Mouse (Mus musculus) midbrain, embryonic 14.5 days (tissue): ENCODE results near the gene Grin2b. TPM values are rescaled to one million over a fixed set of nuclear protein-coding genes. Genes with fewer than 3 reads are reported as not detected.

Experiments
- ATAC-seq: fragments of 200-750 bp; cut with Nextera tagmentation; 2 replicates; pipeline ENCODE4 v1.8.0; 2017; ENCODE audit warnings: moderate number of reproducible peaks, moderate library complexity; ENCODE audit not compliant: low FRiP score, low TSS enrichment
- DNase-seq: peaks from one replicate; pipeline ENCODE4 v3.0.0-alpha.2; 2015
- H3K27ac ChIP-seq: fragments of 300-500 bp; sonication (generic); replicated peaks from 2 replicates; pipeline ENCODE4 v1.5.1; 2014; ENCODE audit warnings: mild to moderate bottlenecking, low read depth, low read length, moderate library complexity
- H3K27me3 ChIP-seq: fragments of 300-500 bp; sonication (generic); 2 replicates; pipeline ENCODE4 v1.6.1; 2014; ENCODE audit warnings: low read length, control low read depth, mixed read lengths; ENCODE audit not compliant: control insufficient read depth, insufficient read depth
- H3K36me3 ChIP-seq: fragments of 300-500 bp; sonication (generic); 2 replicates; pipeline ENCODE4 v1.6.1; 2014; ENCODE audit warnings: low read length, control low read depth; ENCODE audit not compliant: control insufficient read depth, insufficient read depth
- H3K4me1 ChIP-seq: fragments of 300-500 bp; sonication (generic); 2 replicates; pipeline ENCODE4 v1.6.1; 2014; ENCODE audit warnings: mild to moderate bottlenecking, antibody characterized with exemption, low read length, control low read depth; ENCODE audit not compliant: control insufficient read depth, insufficient read depth
- H3K4me2 ChIP-seq: fragments of 300-500 bp; sonication (generic); 2 replicates; pipeline ENCODE4 v1.6.1; 2014; ENCODE audit warnings: mild to moderate bottlenecking, low read length, moderate library complexity
- H3K4me3 ChIP-seq: fragments of 300-500 bp; sonication (generic); replicated peaks from 2 replicates; pipeline ENCODE4 v1.5.1; 2014; ENCODE audit warnings: low read depth, low read length
- H3K9ac ChIP-seq: fragments of 300-500 bp; sonication (generic); replicated peaks from 2 replicates; pipeline ENCODE4 v1.6.1; 2014; ENCODE audit warnings: mild to moderate bottlenecking, low read length, moderate library complexity
- H3K9me3 ChIP-seq: fragments of 300-500 bp; sonication (generic); 2 replicates; pipeline ENCODE4 v1.6.1; 2016; ENCODE audit warnings: low read length, control low read depth, mixed read lengths; ENCODE audit not compliant: control insufficient read depth
- WGBS: fragments of 180-500 bp; shearing (Covaris S2); extraction: QIAGEN DNeasy Blood & Tissue Kit; methylation state at CpG from one replicate; pipeline ENCODE4 v1.1.7; 2014; 5-methylcytosine and 5-hydroxymethylcytosine counted together
- polyA plus RNA-seq: library from polyadenylated mRNA; unstranded; fragments of >200 nt; fragmentation: Nextera tagmentation; extraction: Ambion mirVana; gene quantifications from 2 replicates; pipeline ENCODE4 v1.2.1, GENCODE M21; 2014

Gene Grin2b
- polyA plus RNA-seq, 1 experiment from 2014 or later = 41.1 TPM

- Histone ChIP-seq H3K4me3 (no peak overlapping the region), H3K9me3 (no peaks in the 10 kb centered on the region), H3K36me3 (no peaks in the 10 kb centered on the region), H3K27ac (no peak overlapping the region), H3K9ac (no peak overlapping the region), H3K4me1 (no peaks in the 10 kb centered on the region), H3K27me3 (no peaks in the 10 kb centered on the region), H3K4me2 (no peak overlapping the region)
- 50% methylated on average over 1 of the region's 1 CpGs for WGBS
- no peak for ATAC-seq
- no peak for DNase-seq
These were observed 278.5 kb downstream of the Grin2b start for GRCm38 (mm10) chr6:135894793-135895228.

- no peak overlapping the region for H3K27ac ChIP-seq
- H3K4me1 ChIP-seq = no peaks in the 10 kb centered on the region; the same call in 1 of the 2 replicates
- H3K9me3 ChIP-seq = no peaks in the 10 kb centered on the region
- ATAC-seq = no peak
- no peak overlapping the region for H3K9ac ChIP-seq
- WGBS = 67% methylated on average over 5 of the region's 5 CpGs
- no peak overlapping the region for H3K4me2 ChIP-seq
- H3K27me3 ChIP-seq = no peaks in the 10 kb centered on the region
- H3K4me3 ChIP-seq = no peak overlapping the region
- H3K36me3 ChIP-seq = no peaks in the 10 kb centered on the region
- DNase-seq = no peak
These were observed 290.7 kb downstream of the Grin2b start for GRCm38 (mm10) chr6:135882611-135883010.

GRCm38 (mm10) chr6:135876163-135876726 lies 297.1 kb downstream of the Grin2b start:
- H3K4me2 ChIP-seq = no peak overlapping the region
- no peaks in the 10 kb centered on the region for H3K9me3 ChIP-seq
- H3K9ac ChIP-seq = no peak overlapping the region
- no peak for ATAC-seq
- H3K36me3 ChIP-seq = no peaks in the 10 kb centered on the region
- H3K27ac ChIP-seq = no peak overlapping the region
- no peak for DNase-seq
- no peaks in the 10 kb centered on the region for H3K27me3 ChIP-seq
- H3K4me1 ChIP-seq = no peaks in the 10 kb centered on the region
- no peak overlapping the region for H3K4me3 ChIP-seq
- WGBS = 64% methylated on average over 8 of the region's 8 CpGs

GRCm38 (mm10) chr6:135874626-135875025 lies 298.7 kb downstream of the Grin2b start:
- Histone ChIP-seq H3K27ac (no peak overlapping the region), H3K9ac (no peak overlapping the region), H3K36me3 (no peaks in the 10 kb centered on the region), H3K4me2 (no peak overlapping the region), H3K4me1 (no peaks in the 10 kb centered on the region), H3K4me3 (no peak overlapping the region), H3K27me3 (no peaks in the 10 kb centered on the region), H3K9me3 (no peaks in the 10 kb centered on the region)
- no peak for ATAC-seq
- DNase-seq = no peak

GRCm38 (mm10) chr6:135865832-135866231 lies 307.5 kb downstream of the Grin2b start:
- no peak overlapping the region for H3K27ac ChIP-seq
- H3K9me3 ChIP-seq = no peaks in the 10 kb centered on the region
- H3K36me3 ChIP-seq = no peaks in the 10 kb centered on the region
- H3K4me2 ChIP-seq = no peak overlapping the region
- ATAC-seq (no peak), DNase-seq (no peak)
- H3K4me3 ChIP-seq = no peak overlapping the region
- no peak overlapping the region for H3K9ac ChIP-seq
- no peaks in the 10 kb centered on the region for H3K4me1 ChIP-seq
- no peaks in the 10 kb centered on the region for H3K27me3 ChIP-seq
- WGBS = 75% methylated on average over 7 of the region's 7 CpGs

GRCm38 (mm10) chr6:135863965-135864364 lies 309.3 kb downstream of the Grin2b start:
- Histone ChIP-seq H3K4me2 (no peak overlapping the region), H3K27me3 (no peaks in the 10 kb centered on the region), H3K4me1 (peaks cover 8% of the 10 kb centered on the region), H3K9ac (no peak overlapping the region), H3K4me3 (no peak overlapping the region), H3K36me3 (no peaks in the 10 kb centered on the region), H3K27ac (no peak overlapping the region), H3K9me3 (no peaks in the 10 kb centered on the region)
- DNase-seq (no peak), ATAC-seq (no peak)
- 62% methylated on average over 5 of the region's 5 CpGs for WGBS

GRCm38 (mm10) chr6:135859502-135859901 lies 313.8 kb downstream of the Grin2b start:
- H3K9ac ChIP-seq = no peak overlapping the region
- H3K4me3 ChIP-seq = no peak overlapping the region
- H3K4me2 ChIP-seq = 0 out of 2 replicates have a peak overlapping the region, but pooled peaks have one; percentile 11
- no peaks in the 10 kb centered on the region for H3K36me3 ChIP-seq
- peaks cover 13% of the 10 kb centered on the region for H3K4me1 ChIP-seq
- no peaks in the 10 kb centered on the region for H3K9me3 ChIP-seq
- no peaks in the 10 kb centered on the region for H3K27me3 ChIP-seq
- peak overlapping the region; percentile 53; the same call in 1 of the 2 replicates for H3K27ac ChIP-seq
- peak; percentile 74 for DNase-seq
- ATAC-seq = peak; percentile 48; the same call in 1 of the 2 replicates
- 41% methylated on average over 8 of the region's 8 CpGs for WGBS

- DNase-seq = peak; percentile 70
These were observed 319.1 kb downstream of the Grin2b start for GRCm38 (mm10) chr6:135854173-135854591.

GRCm38 (mm10) chr6:135843755-135844154 lies 329.6 kb downstream of the Grin2b start:
- ATAC-seq = no peak
- Histone ChIP-seq H3K36me3 (no peaks in the 10 kb centered on the region), H3K27me3 (no peaks in the 10 kb centered on the region), H3K9ac (no peak overlapping the region), H3K4me2 (no peak overlapping the region), H3K4me1 (no peaks in the 10 kb centered on the region), H3K9me3 (no peaks in the 10 kb centered on the region), H3K27ac (no peak overlapping the region), H3K4me3 (no peak overlapping the region)
- no peak for DNase-seq
- 85% methylated on average over 3 of the region's 3 CpGs for WGBS

More at GRCm38 (mm10) chr6:135854173-135854591, 319.1 kb downstream of the Grin2b start:
- no peaks in the 10 kb centered on the region for H3K36me3 ChIP-seq
- H3K4me3 ChIP-seq = no peak overlapping the region
- H3K9me3 ChIP-seq = no peaks in the 10 kb centered on the region
- peaks cover 13% of the 10 kb centered on the region for H3K4me1 ChIP-seq
- H3K9ac ChIP-seq = no peak overlapping the region
- peak; percentile 40; the same call in 1 of the 2 replicates for ATAC-seq
- 33% methylated on average over 8 of the region's 8 CpGs for WGBS
- H3K27me3 ChIP-seq = no peaks in the 10 kb centered on the region
- no peak overlapping the region for H3K4me2 ChIP-seq
- peak overlapping the region; percentile 52; the same call in 1 of the 2 replicates for H3K27ac ChIP-seq
